Mouse (Mus musculus): ENCODE measurements around the gene Bad. TPM values are rescaled to one million over a fixed set of nuclear protein-coding genes. Genes with fewer than 3 reads are reported as not detected.

Bad gene
- polyA plus RNA-seq, 1 experiment: 60.4 TPM

DNA sequence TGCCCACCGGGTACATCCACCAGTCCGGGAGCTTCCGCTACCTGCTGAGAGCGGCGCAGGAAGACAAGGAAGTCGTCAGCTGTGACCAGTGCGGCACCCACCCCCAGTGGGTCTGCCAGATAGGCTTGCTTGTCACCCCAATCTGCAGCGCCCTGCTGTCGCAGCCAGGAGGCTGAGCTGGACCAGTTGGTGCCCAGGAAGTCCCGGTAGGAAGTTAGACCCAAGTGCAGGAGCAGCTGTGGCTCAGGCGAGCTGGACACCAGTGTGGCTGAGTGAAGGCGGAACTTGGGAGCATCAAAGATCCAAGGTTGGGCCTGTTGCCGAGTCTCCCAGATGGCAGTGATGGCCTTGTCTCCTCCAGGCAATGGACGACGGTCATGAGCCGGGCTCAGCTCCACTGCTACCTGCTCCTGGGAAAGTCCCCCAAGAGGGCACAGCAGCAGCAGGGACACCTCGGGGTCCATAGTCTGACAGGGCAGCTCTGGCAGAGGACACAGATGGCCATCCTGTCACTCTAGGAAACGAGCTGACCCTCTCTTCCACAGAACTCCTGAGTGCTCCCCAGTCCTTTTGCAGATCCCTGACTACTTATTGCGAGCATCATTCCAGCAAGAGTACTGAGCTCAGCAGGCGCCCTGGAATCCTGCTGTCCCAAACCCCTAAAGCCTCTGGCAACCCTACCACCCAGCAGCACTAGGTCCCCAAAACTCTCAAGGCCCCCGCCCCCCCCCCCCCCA is 53.8 kb downstream of the Bad start:
- TF ChIP-seq POLR2A (IDR thresholded peaks at IDR 0.05; ENCODE audit: extremely low read depth, insufficient read depth, low read length): no peak
- peak overlapping the region; percentile 66 for H3K4me3 ChIP-seq (ENCODE audit: insufficient read depth, low read length)
- no peak overlapping the region for H3K27ac ChIP-seq (ENCODE audit: insufficient read depth, low read length)
- peaks cover 4% of the 10 kb centered on the region; the same call in 1 of the 2 replicates for H3K4me1 ChIP-seq (ENCODE audit: control insufficient read depth, insufficient read depth, low read length)

DNA sequence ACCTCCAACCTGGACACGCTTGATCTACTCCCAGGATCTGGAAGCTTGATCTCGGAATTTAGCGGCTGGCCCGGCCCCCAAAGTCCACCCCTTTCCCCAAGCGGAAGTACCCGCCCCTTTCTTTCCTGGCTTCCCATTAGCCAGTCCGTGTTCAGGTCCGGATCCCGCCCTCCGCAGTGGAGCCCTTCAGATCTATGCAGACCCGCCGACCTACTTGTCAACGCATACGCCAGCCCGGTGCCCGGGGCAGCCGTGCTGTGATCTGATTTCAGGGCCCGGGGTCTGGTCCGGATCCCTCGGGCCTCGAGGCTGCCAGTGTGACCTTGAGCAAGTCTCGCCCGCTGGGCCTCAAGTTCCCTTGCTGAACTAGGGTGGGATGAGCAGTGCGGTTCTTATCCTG is 54.3 kb downstream of the Bad start, which contains the start of the genes Nudt22 and Trpt1:
Gene Nudt22 (minus strand): TSS at position 112 of the 400 bp plus-strand sequence.
Gene Trpt1 (plus strand): TSS at position 126 of the 400 bp plus-strand sequence.
- TF ChIP-seq POLR2A (IDR thresholded peaks at IDR 0.05; ENCODE audit: extremely low read depth, insufficient read depth, low read length) (peak; percentile 67), CTCF (IDR thresholded peaks at IDR 0.05; ENCODE audit: extremely low read depth, insufficient read depth, low read length) (no peak)
- peak within 1 kb of the TSS; percentile 66 for H3K4me3 ChIP-seq (ENCODE audit: insufficient read depth, low read length)
- H3K4me1 ChIP-seq (ENCODE audit: control insufficient read depth, insufficient read depth, low read length): peaks cover 4% of the 10 kb centered on the region; the same call in 1 of the 2 replicates
- peak within 1 kb of the TSS; percentile 24; the same call in 1 of the 2 replicates for H3K27ac ChIP-seq (ENCODE audit: insufficient read depth, low read length)

DNA sequence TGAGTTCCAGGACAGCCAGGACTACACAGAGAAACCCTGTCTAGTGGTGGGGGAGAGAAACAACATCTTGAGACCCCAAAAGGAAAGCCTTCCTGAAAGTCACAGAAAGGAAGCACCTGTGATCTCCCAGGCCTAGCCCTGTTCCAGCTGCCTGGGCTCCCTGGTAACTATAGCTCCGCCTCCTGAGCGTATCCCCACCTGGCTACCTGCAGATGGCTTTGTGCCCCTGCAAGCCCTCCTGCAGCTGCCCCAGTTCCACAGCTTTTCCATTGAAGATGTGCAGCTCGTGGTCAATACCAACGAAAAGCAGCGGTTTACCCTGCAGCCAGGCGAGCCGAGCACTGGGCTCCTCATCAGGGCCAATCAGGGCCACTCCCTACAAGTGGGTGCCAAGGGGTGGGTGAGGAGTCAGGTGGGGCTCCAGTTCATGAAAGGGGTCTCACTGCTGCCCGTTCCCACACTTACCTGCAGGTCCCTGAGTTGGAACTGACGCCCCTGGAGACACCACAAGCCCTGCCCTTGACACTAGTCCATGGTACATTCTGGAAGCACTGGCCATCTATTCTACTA is 56.1 kb downstream of the Bad start:
- H3K4me1 ChIP-seq (ENCODE audit: control insufficient read depth, insufficient read depth, low read length): peaks cover 4% of the 10 kb centered on the region; the same call in 1 of the 2 replicates
- H3K27ac ChIP-seq (ENCODE audit: insufficient read depth, low read length): no peak overlapping the region
- no peak overlapping the region for H3K4me3 ChIP-seq (ENCODE audit: insufficient read depth, low read length)
- no peak for TF ChIP-seq CTCF (IDR thresholded peaks at IDR 0.05; ENCODE audit: extremely low read depth, insufficient read depth, low read length)
- no peak for TF ChIP-seq POLR2A (IDR thresholded peaks at IDR 0.05; ENCODE audit: extremely low read depth, insufficient read depth, low read length)

DNA sequence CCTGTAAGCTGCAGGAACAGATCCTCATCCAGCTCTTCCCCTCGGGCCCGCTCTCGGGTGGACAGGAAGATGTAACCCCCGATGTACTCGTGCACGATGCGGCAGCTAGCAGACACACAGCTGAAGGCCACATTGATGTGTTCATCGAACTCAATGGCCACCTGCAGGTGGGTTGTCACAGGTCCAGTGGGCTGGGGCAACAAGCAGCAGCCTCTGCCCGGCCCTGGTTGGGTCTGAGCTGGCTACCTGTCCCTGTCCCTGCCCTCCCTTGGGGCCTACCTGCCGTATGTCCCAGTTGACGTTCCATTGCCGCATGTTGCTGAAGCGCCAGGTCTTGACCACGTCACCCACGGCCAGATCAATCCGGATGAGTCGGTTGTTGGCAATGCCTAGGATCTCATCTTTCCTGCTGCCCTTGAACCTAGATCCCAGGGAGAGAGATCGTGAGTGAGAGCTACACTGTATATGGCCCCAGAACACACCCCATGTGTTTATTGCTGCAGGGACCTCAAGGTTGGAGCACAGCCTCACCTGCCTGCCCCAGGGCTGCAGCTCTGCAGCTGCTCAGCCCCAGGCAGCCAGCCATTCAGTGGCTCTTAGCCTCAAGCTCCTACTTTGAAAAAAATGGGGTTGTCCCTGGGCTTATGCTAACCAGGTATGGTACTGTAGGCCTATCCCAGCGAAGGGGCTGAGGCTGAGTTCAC is 57.9 kb downstream of the Bad start:
- no peak for TF ChIP-seq POLR2A (IDR thresholded peaks at IDR 0.05; ENCODE audit: extremely low read depth, insufficient read depth, low read length)
- TF ChIP-seq CTCF (IDR thresholded peaks at IDR 0.05; ENCODE audit: extremely low read depth, insufficient read depth, low read length): no peak
- no peak overlapping the region for H3K4me3 ChIP-seq (ENCODE audit: insufficient read depth, low read length)

More for the DNA sequence above, 57.9 kb downstream of the Bad start:
- Histone ChIP-seq H3K27ac (ENCODE audit: insufficient read depth, low read length) (no peak overlapping the region), H3K4me1 (ENCODE audit: control insufficient read depth, insufficient read depth, low read length) (peaks cover 4% of the 10 kb centered on the region; the same call in 1 of the 2 replicates)

Other genes starting within 250 kb of the Bad start
- gene Rps6ka4, start 101.2 kb upstream of the Bad start, polyA plus RNA-seq (2012; rRNA removed): 39.3 and 39.9 TPM in 2 replicates
- gene Ccdc88b, start 83.7 kb upstream of the Bad start, polyA plus RNA-seq (2012; rRNA removed): 1.9 and 4.0 TPM in 2 replicates
- gene Trmt112, start 32.2 kb upstream of the Bad start, polyA plus RNA-seq (2012; rRNA removed): 95.8 and 96.5 TPM in 2 replicates
- gene Prdx5, start 31.8 kb upstream of the Bad start, polyA plus RNA-seq (2012; rRNA removed): 366 and 368 TPM in 2 replicates
- 59.2 and 62.9 TPM in 2 replicates for gene Esrra, start 20.0 kb upstream of the Bad start, polyA plus RNA-seq (2012; rRNA removed)
- 31.9 and 33.9 TPM in 2 replicates for gene Catsperz, start 16.5 kb upstream of the Bad start, polyA plus RNA-seq (2012; rRNA removed)
- gene Kcnk4, start 7.3 kb upstream of the Bad start, polyA plus RNA-seq (2012; rRNA removed): 57.1 and 59.0 TPM in 2 replicates
- 117 and 121 TPM in 2 replicates for gene Gpr137, start 619 bp downstream of the Bad start, polyA plus RNA-seq (2012; rRNA removed)
- gene Ppp1r14b, start 33.1 kb downstream of the Bad start, polyA plus RNA-seq (2012; rRNA removed): 48.3 and 49.4 TPM in 2 replicates
- gene Plcb3, start 34.6 kb downstream of the Bad start, polyA plus RNA-seq (2012; rRNA removed): 17.4 and 18.4 TPM in 2 replicates
- gene Fkbp2, start 38.6 kb downstream of the Bad start, polyA plus RNA-seq (2012; rRNA removed): 215 and 217 TPM in 2 replicates
- gene Vegfb, start 45.8 kb downstream of the Bad start, polyA plus RNA-seq (2012; rRNA removed): 99.6 and 107 TPM in 2 replicates
- 39.1 and 40.3 TPM in 2 replicates for gene Dnajc4, start 50.7 kb downstream of the Bad start, polyA plus RNA-seq (2012; rRNA removed)
- 13.4 and 13.9 TPM in 2 replicates for gene Nudt22, start 54.3 kb downstream of the Bad start, polyA plus RNA-seq (2012; rRNA removed)
- 24.2 and 25.8 TPM in 2 replicates for gene Trpt1, start 54.3 kb downstream of the Bad start, polyA plus RNA-seq (2012; rRNA removed)
- 5.6 and 6.0 TPM in 2 replicates for gene Fermt3, start 77.6 kb downstream of the Bad start, polyA plus RNA-seq (2012; rRNA removed)
- gene Stip1, start 98.1 kb downstream of the Bad start, polyA plus RNA-seq (2012; rRNA removed): 133 and 140 TPM in 2 replicates
- gene Macrod1, start 114.9 kb downstream of the Bad start, polyA plus RNA-seq (2012; rRNA removed): 19.1 and 22.2 TPM in 2 replicates
- 8.2 and 9.2 TPM in 2 replicates for gene Flrt1, start 163.9 kb downstream of the Bad start, polyA plus RNA-seq (2012; rRNA removed)